Mouse (Mus musculus): ENCODE results near the gene Fbxw7.

GRCm38 (mm10) chr3:84827617-84828016 is 12.5 kb downstream of the Fbxw7 start:
- TF ChIP-seq CTCF (IDR thresholded peaks at IDR 0.05; ENCODE audit: extremely low read depth, insufficient read depth, insufficient read length, insufficient replicate concordance) (no peak), POLR2A (IDR thresholded peaks at IDR 0.05; ENCODE audit: low read depth, low read length) (no peak)

All from spleen, adult 2 months (tissue).